Mouse (Mus musculus) adipocyte (in vitro differentiated cells): ENCODE measurements at regions not wholly inside any gene's neighbourhood (a gene's known extent, or its start where the extent isn't known, plus 50 kb on each side); places are given as distances from the start of the nearest gene placed in this dataset.

Source experiments
- DNase-seq: peaks from one replicate; pipeline ENCODE4 v3.0.0-alpha.2; 2016; ENCODE audit warnings: low spot score

DNA sequence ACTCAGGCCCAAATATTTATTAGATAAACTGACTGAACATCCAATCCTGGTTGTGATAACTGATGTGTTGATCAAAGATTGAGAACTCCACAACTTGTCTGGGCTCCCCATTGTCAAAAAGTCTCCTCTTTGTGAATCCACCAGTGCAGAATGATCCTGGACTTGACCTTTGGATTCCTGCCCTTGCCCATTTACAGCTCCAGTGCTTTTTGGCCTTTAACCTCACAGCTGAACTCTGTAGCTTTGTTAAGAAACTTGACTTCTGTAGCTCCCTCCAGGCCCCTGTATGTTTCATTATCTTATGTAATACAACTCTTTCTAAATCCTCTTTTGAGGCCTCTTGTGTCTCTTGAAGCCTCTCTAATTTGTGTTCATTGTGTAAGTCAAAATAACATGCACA is 1873.5 kb downstream of the Pcdh9 start:
- DNase-seq = peak; percentile 4

DNA sequence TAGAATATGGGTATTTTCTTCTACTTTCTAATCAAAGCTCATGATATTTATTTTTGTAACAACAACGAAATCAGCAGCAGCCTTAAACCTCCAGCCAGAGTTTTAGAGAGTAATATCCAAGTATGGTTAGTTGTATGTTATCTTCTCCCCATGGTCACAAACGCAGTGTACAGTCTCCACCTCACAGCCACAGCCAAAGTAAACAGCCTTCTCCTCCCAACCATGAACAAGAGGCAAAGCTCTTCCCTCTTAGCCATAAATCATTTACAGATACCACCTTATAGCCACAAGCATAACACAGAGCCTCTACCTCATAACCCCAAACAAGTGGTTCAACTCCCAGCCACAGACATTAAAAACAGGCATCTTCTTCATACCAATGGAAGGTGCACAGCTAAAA is 1899.2 kb downstream of the Pcdh9 start:
- DNase-seq = no peak
